Mouse (Mus musculus) lung, adult 2 months (tissue): ENCODE data around the gene Ccl6.

Source experiments
- CTCF ChIP-seq: fragments of 200-500 bp; IDR thresholded peaks from 2 replicates; pipeline ENCODE4 v1.5.1; 2011; ENCODE audit warnings: mild to moderate bottlenecking, low read length, control low read depth; ENCODE audit not compliant: insufficient read depth
- POLR2A ChIP-seq: fragments of 200-500 bp; IDR thresholded peaks from 2 replicates; pipeline ENCODE4 v1.6.1; 2011; ENCODE audit warnings: low read depth, mild to moderate bottlenecking, control low read depth, low read length, borderline replicate concordance; ENCODE audit errors: extremely low read depth

- TF ChIP-seq CTCF = no peak
- TF ChIP-seq POLR2A = no peak
These were observed 46.0 kb upstream of the Ccl6 start for GRCm38 (mm10) chr11:83638934-83639333.
